ENCODE assay signal across 7 mouse cellular contexts in the genomic region with DNA sequence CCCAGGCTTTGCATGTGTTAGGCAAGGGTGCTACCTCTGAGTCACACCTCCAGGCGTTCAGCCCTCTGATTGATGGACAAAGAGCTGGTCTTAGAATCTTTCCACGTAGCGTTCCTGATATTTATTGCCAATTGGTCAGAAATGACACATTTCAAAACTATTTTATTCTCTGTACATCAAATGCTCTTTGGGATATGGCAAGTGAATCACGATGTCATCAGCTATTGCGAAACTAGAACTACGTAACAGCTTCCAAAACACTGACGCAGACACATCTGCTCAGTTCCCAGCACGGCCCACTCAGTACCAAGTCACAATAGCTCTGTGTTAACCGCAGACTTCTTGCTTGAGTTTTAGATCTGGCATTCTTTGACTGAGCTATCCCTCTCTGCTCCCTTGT.
"Had no signal": no experiment of that assay in that cellular context is flagged by ENCODE, and none has a peak within 500 bp of the region (broad histone marks: within the 10 kb centered on the region; RNA-seq: fewer than 3 reads in every experiment).

No protein-coding gene starts in this region.

- DNase-seq: kidney, postnatal 14 days; lung, embryonic 14.5 days; lung, postnatal 10 days; lung, postnatal 4 days; midbrain, embryonic 14.5 days; right cerebral cortex, postnatal 14 days; thymus, postnatal 36 days had no signal
